Mouse (Mus musculus) R1 (cell line): ENCODE data around the gene Rdh8.

Experiments used
- DNase-seq: peaks from one replicate; pipeline ENCODE4 v3.0.0-alpha.2; 2018; ENCODE audit warnings: low read depth, low spot score

Rdh8 gene

GRCm38 (mm10) chr9:20818236-20818635 lies at the start of gene Rdh8:
TSS of gene Rdh8 (plus strand) at chr9:20818503.
- no peak for DNase-seq

DNA sequence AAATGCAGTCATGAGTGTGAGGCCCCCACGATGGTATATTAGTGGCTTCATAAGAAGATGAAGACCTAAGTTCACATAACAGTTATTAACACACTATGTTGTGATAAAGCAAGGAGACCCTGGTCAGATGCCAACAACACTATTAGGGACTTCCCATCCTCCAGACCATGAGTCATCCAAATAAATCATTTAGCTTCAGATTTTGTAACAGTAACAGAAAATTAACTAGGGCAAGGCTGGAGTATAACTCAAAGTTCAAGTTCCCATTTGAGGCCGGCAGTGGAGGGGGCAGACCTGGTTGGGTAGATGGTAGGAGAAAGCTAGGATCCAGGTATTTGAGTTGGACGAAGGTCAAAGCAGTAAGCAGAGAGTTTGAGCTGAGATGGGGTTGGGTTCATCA lies 37.0 kb upstream of the Rdh8 start:
- no peak for DNase-seq

DNA sequence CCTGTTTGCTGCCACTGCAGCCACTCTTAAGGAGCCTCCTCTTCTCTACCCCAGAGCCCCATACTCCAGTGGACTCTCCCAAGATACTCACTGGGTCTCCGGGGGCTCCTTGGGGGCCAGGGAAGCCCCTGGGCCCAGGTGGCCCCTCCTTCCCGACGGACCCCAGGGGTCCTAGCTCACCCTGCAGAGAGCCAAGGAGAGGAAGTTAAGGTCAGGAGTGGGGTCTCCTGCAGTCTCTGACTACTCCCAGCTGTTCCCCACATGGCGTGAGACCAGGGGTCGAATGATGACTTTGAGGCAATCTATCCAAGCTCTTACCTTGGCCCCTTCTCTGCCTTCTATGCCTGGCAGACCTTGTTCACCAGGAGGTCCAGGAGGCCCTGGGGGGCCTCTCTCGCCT lies 33.2 kb upstream of the Rdh8 start:
- no peak for DNase-seq

DNA sequence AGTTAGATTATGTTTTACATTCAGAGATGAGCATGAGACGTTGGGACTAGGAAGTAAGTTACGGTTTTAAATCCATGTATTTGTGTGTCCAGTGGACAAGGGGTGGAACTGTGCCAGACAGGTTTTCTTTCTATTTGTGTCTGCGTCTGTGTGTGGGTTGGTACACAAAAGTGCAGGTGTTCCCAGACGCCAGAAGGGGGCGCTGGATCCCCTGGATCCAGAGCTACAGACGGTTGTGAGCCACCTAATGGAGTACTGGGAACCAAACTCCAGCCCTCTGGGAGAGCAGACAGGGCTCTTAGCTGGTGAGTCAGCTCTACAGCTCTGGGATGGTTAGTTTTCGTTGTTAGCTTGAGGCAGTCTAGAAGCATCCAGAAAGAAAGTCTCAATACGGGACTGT lies 30.3 kb upstream of the Rdh8 start:
- peak; percentile 76 for DNase-seq

DNA sequence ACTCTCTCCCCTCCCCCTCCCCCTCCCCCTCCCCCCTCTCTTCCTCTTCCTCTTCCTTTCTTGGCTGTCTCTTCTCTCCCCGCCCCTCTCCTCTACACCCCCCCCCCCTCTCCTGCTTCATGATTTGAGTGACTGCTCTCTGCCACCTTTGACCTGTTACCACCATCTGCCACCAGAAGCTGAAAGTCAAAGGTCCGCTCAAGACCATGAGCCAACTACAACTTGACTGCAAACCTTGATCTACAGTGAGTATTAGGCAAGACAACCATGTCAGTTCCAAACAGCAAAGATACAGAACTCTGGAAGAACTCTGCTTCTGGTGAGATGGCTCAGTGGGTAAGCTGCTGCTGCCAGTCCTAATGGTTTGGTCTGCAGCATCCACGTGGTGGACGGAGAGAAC lies 28.7 kb upstream of the Rdh8 start:
- DNase-seq = no peak

DNA sequence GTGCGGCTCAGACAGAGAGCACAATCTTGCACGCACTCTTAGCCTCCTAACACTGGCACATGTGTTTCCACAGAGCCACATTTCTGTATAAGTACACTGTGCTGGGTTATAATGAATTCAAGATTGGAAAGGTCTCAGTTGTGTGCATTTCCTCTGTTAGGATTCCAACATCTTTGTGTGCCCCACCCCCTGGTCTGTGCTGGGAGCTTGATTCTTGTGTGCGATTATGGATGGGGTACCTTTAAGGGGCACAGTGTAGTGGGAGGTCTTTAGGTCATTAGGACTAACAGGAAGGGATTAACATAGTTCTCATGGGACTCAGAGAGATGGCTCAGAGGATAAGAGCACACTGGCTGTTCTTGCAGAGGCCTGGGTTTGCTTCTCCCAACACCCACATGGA lies 28.0 kb upstream of the Rdh8 start:
- DNase-seq = no peak

DNA sequence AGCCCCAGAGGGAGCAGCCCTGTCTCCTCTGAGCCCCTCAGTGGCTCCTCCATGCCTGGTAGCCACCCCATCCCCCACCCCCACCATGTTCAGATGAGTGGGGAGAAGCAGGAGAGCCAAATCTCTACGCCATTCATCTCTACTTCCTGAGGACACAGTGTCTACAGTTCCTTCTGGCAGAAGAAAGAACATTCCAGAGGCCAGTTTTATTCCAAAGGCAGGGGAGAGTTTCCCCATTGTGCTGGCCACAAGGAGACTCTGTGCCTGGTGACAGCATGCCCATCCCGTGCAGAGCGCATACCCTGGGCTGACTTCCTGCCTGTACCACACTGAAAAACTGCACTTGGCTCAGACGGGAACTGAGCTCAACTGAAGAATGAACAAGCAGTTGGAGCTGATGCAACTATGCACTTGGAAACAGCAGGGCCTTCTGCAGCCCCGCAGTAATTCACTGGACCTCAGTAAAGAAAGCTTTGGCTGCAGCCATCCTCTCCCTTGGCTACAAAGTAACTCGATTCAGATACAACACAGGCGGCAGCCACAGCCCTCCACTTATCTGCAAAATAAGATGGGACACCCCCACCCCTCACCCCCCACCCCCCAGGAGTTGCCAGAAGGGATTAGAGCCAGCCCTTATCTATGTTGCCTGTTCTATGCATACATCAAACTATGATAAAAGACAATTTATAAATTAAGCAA lies 24.0 kb upstream of the Rdh8 start:
- peak; percentile 16 for DNase-seq

DNA sequence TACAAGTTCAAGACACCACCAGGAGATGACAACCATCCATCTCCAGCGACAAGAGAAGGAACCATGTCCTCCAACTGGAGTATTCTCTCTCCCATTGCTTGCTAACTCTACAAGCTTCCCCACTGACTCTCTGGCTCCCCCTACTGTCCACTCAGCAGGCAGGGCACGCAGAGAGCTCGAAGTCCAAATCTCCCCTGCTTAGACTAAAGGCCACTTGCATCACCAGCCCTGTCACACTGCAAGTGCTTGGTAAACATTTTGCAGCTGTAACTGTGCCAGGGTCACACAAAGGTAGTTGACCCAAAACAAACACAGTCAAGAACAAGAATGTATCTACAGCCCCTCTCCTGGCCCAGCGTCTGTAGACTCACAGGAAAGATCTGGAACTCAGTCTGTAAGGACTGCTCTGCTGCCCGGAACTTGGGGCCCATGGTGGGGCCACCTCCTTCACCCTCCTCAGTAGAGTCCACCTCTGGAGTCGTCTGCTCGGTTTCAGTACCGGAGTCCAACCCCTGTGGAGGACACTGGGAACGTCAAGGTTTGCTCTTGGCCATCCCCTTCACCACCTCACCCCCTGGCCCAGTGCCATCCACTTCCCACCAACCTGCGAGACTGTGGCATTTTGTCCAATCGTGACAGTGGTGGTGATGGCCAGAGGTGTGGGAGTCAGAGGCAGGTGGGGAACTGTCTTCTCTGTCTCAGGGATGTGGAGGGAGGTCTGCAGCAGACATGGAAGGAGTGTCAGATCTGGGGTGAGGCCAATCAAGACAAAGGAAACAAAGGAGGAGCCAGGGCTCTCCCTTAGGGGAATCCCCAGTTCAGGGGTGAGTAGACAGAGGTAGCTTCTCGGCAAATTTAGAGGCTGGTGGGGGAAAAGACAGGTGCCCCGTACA lies 13.8 kb upstream of the Rdh8 start:
- DNase-seq = peak; percentile 53

- DNase-seq = no peak
Observed at GRCm38 (mm10) chr9:20805159-20805495, 13.2 kb upstream of the Rdh8 start.

- DNase-seq = no peak
Observed at GRCm38 (mm10) chr9:20805706-20806105, 12.6 kb upstream of the Rdh8 start.

DNA sequence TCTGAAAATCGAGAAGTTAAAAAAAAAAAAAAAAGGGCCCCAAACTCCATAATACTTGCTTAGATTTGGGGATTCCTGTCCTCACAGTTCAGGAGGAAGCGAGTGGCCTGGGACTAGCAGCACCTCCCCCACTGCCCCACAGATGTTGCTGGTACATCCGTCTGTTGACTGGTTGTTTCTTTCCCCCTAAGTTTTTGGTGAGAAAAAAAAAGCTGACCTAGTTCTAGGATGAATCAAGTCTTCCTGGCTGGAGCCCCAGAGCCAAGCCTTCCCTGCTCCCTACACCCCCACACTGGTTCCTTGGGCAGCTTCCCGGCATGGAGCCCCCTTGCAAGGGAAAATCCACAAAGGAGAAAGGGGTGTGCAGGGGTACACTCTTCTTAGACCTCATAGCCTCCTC lies 8.0 kb upstream of the Rdh8 start:
- DNase-seq = no peak

DNA sequence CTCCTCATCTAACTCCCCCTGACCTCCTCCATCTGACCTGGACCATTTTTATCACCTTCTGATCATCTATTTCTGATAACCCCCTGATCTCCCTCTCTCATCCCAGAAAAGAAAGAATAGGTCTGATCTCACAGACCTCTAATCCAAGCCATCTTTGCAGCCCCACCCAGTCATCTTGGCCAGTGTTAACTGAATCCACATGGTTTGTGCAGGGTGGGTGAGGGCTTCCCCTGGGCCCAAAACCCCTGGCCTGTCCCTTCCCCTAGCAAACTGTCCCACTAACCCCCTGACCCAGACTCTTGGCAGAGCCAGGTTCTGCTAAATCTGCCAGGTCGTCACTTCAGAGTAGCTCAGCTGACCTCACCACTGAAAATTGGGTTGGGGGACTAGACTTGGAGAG lies 7.5 kb upstream of the Rdh8 start:
- DNase-seq = no peak

DNA sequence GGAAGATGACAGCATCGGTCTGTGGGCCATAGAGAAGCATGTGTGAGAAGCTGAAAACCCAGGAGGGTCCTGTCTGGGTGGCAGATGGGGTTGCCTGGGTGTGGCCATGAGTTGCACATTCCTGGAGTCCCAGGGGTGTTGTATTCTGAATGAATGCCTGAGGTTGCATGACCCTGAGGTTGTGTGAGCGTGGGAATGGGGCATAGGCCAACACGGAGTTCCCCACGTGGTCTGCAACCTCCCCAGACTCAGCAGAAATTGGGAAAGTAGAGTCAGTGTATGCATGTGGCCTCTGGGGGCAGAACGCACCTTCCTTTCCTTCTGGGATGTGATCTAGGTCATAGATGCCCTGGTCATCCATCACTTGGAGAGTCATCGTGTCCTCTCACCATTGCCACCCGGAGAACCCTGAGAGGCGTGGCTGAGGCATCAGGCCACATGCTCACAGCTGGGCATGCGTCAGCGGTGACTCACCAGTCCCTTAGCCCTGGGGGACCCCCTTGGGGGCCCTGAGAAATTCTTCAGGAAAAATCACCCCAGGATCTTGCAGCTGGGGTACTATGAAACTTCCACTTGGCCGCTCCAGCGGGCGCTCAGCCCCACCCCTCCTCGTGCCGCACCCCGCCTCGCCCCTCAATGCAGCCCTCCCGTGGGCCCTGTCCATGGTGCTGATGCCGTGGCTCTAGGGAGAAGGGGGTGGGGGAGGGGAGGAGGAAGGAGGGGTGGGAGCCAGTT lies 5.6 kb upstream of the Rdh8 start:
- peak; percentile 79 for DNase-seq

GRCm38 (mm10) chr9:20814521-20815272 lies 3.6 kb upstream of the Rdh8 start, which contains the start of gene Col5a3:
TSS of gene Col5a3 (minus strand) at chr9:20815067.
- peak; percentile 91 for DNase-seq

GRCm38 (mm10) chr9:20820001-20820400 lies 1.7 kb downstream of the Rdh8 start:
- DNase-seq = no peak

DNA sequence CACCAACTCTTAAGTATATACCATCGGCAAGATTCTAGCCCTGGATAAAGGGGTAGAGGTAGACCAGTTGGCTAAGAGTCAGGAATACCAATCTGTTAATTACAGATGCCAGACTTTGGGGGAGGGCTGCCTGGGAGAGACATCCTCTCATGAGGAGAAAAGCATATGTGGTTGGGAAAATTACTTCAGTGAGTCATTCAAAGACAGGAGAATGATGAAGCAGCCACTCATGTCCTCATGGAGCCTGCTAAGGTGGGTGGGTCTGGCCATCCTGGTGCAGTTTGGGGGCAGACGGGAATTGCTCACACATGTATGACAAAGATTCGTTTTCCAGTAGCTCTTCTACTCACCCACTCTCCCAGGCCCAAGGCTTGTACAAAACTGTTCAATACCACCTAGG lies 4.5 kb downstream of the Rdh8 start:
- DNase-seq = no peak

DNA sequence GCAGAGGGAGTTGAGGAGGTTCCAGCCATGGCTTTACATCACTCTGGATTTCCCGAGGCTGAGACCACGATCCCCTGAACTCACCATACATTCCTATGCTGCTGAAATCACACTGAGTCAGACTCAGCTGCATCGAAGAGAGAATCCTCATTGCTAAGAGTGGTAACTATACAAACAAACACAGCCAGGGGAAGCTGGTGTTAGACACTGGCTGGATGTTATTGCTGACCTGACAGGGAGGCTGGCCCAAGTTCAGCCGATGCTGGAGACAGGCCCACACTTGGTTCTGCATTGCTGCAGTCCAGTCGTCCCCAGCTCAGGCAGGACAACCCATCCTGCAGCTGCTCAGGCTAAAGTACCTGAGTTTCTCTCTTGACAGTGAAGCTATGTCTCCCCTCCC lies 7.5 kb downstream of the Rdh8 start:
- no peak for DNase-seq

- DNase-seq = no peak
Observed at GRCm38 (mm10) chr9:20828127-20828526, 9.8 kb downstream of the Rdh8 start.

- DNase-seq = peak; percentile 90
Observed at GRCm38 (mm10) chr9:20830901-20831643, 12.8 kb downstream of the Rdh8 start.

DNA sequence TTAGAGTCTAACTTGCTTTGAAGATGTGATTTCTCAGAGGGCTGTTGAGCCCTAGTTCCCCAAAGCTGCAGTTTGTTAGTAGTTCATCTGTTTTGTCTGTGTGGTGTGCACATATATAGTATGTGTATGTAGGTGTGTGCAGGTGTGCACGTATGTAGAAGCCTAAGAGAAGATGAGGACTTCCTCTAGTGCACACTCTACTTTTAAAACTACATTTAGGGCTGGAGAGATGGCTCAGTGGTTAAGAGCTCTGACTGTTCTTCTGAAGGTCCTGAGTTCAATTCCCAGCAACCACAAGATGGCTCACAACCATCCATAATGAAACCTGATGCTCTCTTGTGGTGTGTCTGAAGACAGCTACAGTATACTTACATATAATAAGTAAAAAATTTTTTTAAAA lies 16.6 kb downstream of the Rdh8 start:
- no peak for DNase-seq

- peak; percentile 86 for DNase-seq
Observed at GRCm38 (mm10) chr9:20835431-20835954, 17.2 kb downstream of the Rdh8 start.
